Mouse (Mus musculus) myocyte (in vitro differentiated cells): ENCODE results near the gene Ankrd31. TPM values are rescaled to one million over a fixed set of nuclear protein-coding genes. Genes with fewer than 3 reads are reported as not detected.

Experiments
- H3K27me3 ChIP-seq: one replicate; pipeline ENCODE4 v1.6.1; 2011; ENCODE audit not compliant: control insufficient read depth, insufficient read depth, insufficient read length
- H3K36me3 ChIP-seq: one replicate; pipeline ENCODE4 v1.6.1; 2011; ENCODE audit not compliant: control insufficient read depth, insufficient read depth
- H3K4me2 ChIP-seq: one replicate; pipeline ENCODE4 v1.6.1; 2011; ENCODE audit warnings: low read depth, control low read depth
- H3K4me3 ChIP-seq: one replicate; pipeline ENCODE4 v1.5.1; 2011; ENCODE audit warnings: mild to moderate bottlenecking, control low read depth, moderate library complexity
- H3K79me2 ChIP-seq: one replicate; pipeline ENCODE4 v1.6.1; 2011; ENCODE audit not compliant: control insufficient read depth, insufficient read depth
- H3ac ChIP-seq: one replicate; pipeline ENCODE4 v1.6.1; 2011; ENCODE audit not compliant: control insufficient read depth, insufficient read length
- CEBPB ChIP-seq: IDR thresholded peaks from 2 replicates; pipeline ENCODE4 v1.6.1; 2011; ENCODE audit warnings: mild to moderate bottlenecking, moderate library complexity; ENCODE audit not compliant: poor library complexity, insufficient read depth, severe bottlenecking
- E2F4 ChIP-seq: IDR thresholded peaks from one replicate; pipeline ENCODE4 v1.6.1; 2011; ENCODE audit warnings: mild to moderate bottlenecking, control low read depth, moderate library complexity; ENCODE audit not compliant: insufficient read depth
- MAX ChIP-seq: IDR thresholded peaks from one replicate; pipeline ENCODE4 v1.6.1; 2011; ENCODE audit warnings: low read depth, mild to moderate bottlenecking, control low read depth
- MYOD1 ChIP-seq, 3 experiments: IDR thresholded peaks; one replicate each; pipeline ENCODE4 v1.6.1; 2011; ENCODE audit warnings: control low read depth in 2 of 3, low read depth in 2 of 3, mild to moderate bottlenecking in 2 of 3, moderate library complexity in 1 of 3; ENCODE audit not compliant: insufficient read length in 2 of 3, control insufficient read depth in 1 of 3
- MYOG ChIP-seq, 3 experiments: IDR thresholded peaks; one replicate each; pipeline ENCODE4 v1.6.1; 2011; ENCODE audit warnings: control low read depth in 2 of 3, low read depth in 2 of 3, mild to moderate bottlenecking in 2 of 3; ENCODE audit not compliant: insufficient read length in 2 of 3, control insufficient read depth in 1 of 3, insufficient read depth in 1 of 3
- POLR2AphosphoS2 ChIP-seq: IDR thresholded peaks from one replicate; pipeline ENCODE4 v1.6.1; 2011; ENCODE audit warnings: low read depth, control low read depth; ENCODE audit not compliant: insufficient read length
- REST ChIP-seq: IDR thresholded peaks from one replicate; pipeline ENCODE4 v1.6.1; 2011; ENCODE audit warnings: mild to moderate bottlenecking, control low read depth, moderate library complexity; ENCODE audit not compliant: insufficient read depth, insufficient read length
- SRF ChIP-seq: IDR thresholded peaks from one replicate; pipeline ENCODE4 v1.6.1; 2011; ENCODE audit warnings: low read depth; ENCODE audit not compliant: control insufficient read depth, insufficient read length
- TCF12 ChIP-seq: IDR thresholded peaks from one replicate; pipeline ENCODE4 v1.6.1; 2011; ENCODE audit warnings: mild to moderate bottlenecking, control low read depth; ENCODE audit not compliant: poor library complexity, insufficient read depth, severe bottlenecking
- TCF3 ChIP-seq: IDR thresholded peaks from one replicate; pipeline ENCODE4 v1.6.1; 2011; ENCODE audit warnings: low read depth, control low read depth; ENCODE audit not compliant: insufficient read length
- USF1 ChIP-seq: IDR thresholded peaks from one replicate; pipeline ENCODE4 v1.6.1; 2011; ENCODE audit warnings: low read depth, mild to moderate bottlenecking, control low read depth, moderate library complexity
- polyA plus RNA-seq: library from polyadenylated mRNA; unstranded; fragments of >200 nt; fragmentation: generic; extraction: Trizol; gene quantifications from one replicate; pipeline ENCODE4 v1.2.1, GENCODE M21; 2012; ENCODE audit warnings: missing spikeins

Ankrd31 gene
- polyA plus RNA-seq, 1 experiment: not detected

DNA sequence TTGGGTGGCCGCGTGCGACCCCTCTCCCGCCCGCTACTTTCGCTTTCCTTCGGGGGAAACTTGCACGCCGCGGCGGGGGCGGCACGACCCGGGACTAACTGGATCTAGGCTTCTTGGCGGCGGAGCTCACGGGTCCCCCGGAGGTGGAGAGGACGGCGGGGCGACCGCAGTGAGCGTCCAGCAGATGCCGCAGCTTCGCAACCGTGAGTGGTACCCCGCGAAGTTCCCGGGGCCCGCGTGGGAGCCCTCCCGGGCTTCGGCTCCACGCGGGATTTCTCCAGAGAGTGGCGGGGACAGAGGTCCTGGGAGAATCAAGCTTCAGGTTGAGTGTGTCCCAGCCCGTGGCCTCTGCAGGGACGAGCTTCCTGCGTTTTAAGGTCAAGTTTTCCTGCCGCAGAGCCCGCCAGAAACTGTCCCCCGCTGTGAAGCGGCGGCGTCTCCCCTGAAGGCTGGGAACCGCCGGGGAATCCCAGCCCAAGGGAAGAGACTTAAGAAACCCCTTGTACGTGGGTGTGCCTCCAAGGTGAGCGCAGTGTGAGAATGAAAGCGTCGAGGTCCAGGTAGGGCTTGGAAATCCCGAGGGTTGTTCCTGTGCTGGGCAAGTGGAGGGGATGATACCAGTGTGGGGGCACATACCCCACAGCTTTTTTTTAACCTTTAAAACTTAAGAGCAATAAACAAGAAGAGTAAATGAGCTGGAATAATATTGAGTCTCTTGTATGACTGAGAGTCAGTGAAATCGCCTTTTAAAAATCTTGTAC lies 177.1 kb downstream of the Ankrd31 start:
- Histone ChIP-seq H3K36me3 (peaks cover 5% of the 10 kb centered on the region), H3K4me3 (peak overlapping the region; percentile 77), H3ac (peak overlapping the region; percentile 71), H3K27me3 (no peaks in the 10 kb centered on the region), H3K4me2 (peak overlapping the region; percentile 71), H3K79me2 (peaks cover 50% of the 10 kb centered on the region)
- TF ChIP-seq TCF3: no peak
- TF ChIP-seq TCF12: no peak
- TF ChIP-seq MYOG (IDR thresholded peaks at IDR 0.05; ENCODE audit: control insufficient read depth in 1 of 3, insufficient read depth in 1 of 3, insufficient read length in 2 of 3, low read depth in 2 of 3): no peak
- no peak for TF ChIP-seq CEBPB
- TF ChIP-seq SRF: no peak
- TF ChIP-seq POLR2AphosphoS2: no peak

DNA sequence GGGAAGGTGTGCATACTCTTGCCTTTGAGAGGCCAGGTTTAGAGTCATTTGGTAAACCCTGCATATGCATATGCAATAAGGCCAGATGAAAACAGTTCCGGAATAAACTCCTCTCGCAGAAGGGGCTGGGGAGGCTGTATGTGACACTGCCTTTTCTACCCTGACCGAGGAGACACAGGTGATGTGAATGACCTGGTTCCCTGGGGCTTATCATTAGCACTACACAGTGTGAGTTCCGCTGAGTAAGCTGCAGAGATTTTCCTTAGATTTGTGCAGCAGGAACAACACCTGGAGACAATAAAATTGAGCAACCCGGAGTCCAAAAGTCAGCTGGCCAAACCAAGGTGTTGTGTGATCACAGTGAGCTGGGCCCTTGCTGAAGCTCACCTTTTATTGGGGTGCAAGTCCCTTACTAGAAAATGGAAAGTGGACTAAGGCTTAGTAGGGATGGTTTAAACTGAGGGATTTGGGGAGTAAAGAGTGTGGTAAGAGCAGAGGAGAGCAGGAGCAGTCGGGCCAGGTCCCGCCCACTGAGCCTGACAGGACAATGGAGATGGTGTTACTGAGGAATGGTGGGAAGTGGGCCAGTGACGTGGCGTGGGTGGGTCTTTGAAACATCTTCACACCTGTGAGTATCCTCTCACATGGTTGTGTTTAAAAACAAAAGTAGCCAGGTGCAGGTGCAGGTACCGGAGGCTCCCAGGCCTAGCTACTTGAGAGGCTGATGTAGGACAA lies 178.1 kb downstream of the Ankrd31 start:
- Histone ChIP-seq H3ac (no peak overlapping the region), H3K36me3 (peaks cover 5% of the 10 kb centered on the region), H3K79me2 (peaks cover 52% of the 10 kb centered on the region), H3K4me2 (peak overlapping the region; percentile 71), H3K4me3 (peak overlapping the region; percentile 77), H3K27me3 (no peaks in the 10 kb centered on the region)
- TF ChIP-seq SRF: no peak
- TF ChIP-seq MAX: no peak
- TF ChIP-seq USF1: no peak
- TF ChIP-seq TCF12: no peak
- no peak for TF ChIP-seq MYOD1 (IDR thresholded peaks at IDR 0.05; ENCODE audit: control insufficient read depth in 1 of 3, insufficient read length in 2 of 3, low read depth in 2 of 3)
- no peak for TF ChIP-seq MYOG (IDR thresholded peaks at IDR 0.05; ENCODE audit: control insufficient read depth in 1 of 3, insufficient read depth in 1 of 3, insufficient read length in 2 of 3, low read depth in 2 of 3)
- no peak for TF ChIP-seq POLR2AphosphoS2
- TF ChIP-seq E2F4: no peak
- TF ChIP-seq REST: no peak
- no peak for TF ChIP-seq TCF3
- no peak for TF ChIP-seq CEBPB

DNA sequence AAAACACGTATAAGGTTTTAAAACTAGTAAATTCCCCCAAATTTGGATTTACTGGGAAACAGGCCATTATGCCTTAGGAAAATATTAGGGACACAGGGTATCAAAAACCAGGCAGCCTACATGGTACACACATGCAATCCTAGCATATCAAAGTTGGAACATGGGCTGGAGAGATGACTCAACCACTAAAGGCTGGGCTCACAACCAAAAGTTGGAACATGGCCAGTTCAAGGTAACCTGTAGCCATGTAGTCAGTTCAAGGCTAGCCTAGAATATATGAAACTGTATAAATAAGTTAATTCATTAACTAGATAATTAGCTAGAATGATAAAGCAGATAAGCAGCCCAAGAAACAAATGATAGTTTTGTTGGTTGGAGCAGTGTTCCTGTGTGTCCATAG lies 179.7 kb downstream of the Ankrd31 start:
- no peaks in the 10 kb centered on the region for H3K27me3 ChIP-seq
- H3K36me3 ChIP-seq: peaks cover 5% of the 10 kb centered on the region
- H3K79me2 ChIP-seq: peaks cover 63% of the 10 kb centered on the region
- peak overlapping the region; percentile 77 for H3K4me3 ChIP-seq
- peak overlapping the region; percentile 63 for H3K4me2 ChIP-seq
- no peak overlapping the region for H3ac ChIP-seq
- no peak for TF ChIP-seq USF1
- no peak for TF ChIP-seq TCF12
- no peak for TF ChIP-seq TCF3

DNA sequence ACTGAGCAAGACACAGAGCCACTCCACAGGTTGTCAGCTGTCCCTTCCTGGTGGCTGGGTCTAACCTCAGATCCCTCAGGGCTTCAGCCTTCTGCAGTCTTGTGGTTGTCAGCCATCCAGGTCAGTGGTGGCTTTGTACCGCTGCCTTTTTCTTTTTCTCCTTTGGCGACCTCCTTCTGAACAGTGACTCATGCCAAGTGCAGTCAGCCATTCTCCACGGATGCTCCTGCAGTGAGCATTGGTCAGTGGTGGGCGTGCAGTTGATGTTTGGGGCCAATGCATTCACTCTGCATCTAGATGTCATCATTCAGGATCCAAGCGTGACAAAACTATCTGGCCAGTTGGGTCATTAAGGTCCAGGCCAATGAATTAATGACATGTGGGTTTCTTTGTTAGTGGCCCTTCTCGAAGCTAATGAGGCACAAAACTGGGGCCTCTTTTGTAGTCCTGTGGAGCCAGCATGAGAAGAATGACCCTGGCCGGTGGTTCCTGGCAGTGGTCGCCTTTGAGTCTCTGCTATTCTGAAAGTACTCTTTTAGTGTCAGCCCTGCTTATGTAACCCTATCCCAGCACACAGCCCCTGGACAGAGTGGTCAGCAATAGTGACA lies 180.5 kb downstream of the Ankrd31 start:
- Histone ChIP-seq H3K27me3 (no peaks in the 10 kb centered on the region), H3K4me3 (peak overlapping the region; percentile 77), H3ac (no peak overlapping the region), H3K36me3 (peaks cover 5% of the 10 kb centered on the region), H3K79me2 (peaks cover 66% of the 10 kb centered on the region), H3K4me2 (peak overlapping the region; percentile 63)
- TF ChIP-seq POLR2AphosphoS2: no peak
- peak in 2 of 3 experiments; percentile 21 to 84 for TF ChIP-seq MYOG (IDR thresholded peaks at IDR 0.05; ENCODE audit: control insufficient read depth in 1 of 3, insufficient read depth in 1 of 3, insufficient read length in 2 of 3, low read depth in 2 of 3)
- TF ChIP-seq MAX: no peak
- TF ChIP-seq CEBPB: no peak
- no peak for TF ChIP-seq REST
- TF ChIP-seq MYOD1 (IDR thresholded peaks at IDR 0.05; ENCODE audit: control insufficient read depth in 1 of 3, insufficient read length in 2 of 3, low read depth in 2 of 3): peak in 1 of 3 experiments; percentile 78
- no peak for TF ChIP-seq SRF

DNA sequence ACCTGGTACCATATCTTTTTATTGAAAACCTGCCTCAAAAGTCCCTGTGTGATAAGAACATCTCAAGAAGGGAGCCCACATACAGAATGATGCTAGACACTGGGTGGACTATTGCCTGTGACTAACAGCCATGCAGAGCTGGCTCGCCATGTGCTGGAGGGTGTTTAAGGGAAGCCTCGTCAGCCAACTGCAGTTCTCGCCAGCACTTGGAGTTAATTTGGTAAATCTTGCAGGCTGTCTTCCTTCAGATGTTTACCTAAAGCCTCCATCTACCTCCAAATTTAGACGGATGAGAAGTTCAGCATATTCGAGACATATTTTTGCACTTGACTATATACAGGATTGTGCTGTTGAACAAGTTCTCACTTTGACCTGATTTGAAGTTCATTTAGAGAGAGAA lies 184.7 kb downstream of the Ankrd31 start:
- TF ChIP-seq POLR2AphosphoS2 (no peak), CEBPB (no peak), USF1 (no peak), E2F4 (no peak)
- Histone ChIP-seq H3ac (no peak overlapping the region), H3K36me3 (peaks cover 13% of the 10 kb centered on the region), H3K4me2 (no peak overlapping the region), H3K79me2 (peaks cover 52% of the 10 kb centered on the region), H3K27me3 (no peaks in the 10 kb centered on the region), H3K4me3 (no peak overlapping the region)
